Mouse (Mus musculus) right cerebral cortex, postnatal 25 days (tissue): ENCODE results near the gene Igfn1.
A peak's percentile ranks its signal among the peaks of the same experiment; 100 is the strongest.

Source experiments
- DNase-seq: peaks from one replicate; pipeline ENCODE4 v3.0.0; 2022

Igfn1 gene

GRCm38 (mm10) chr1:136007211-136008158, 1.3 kb upstream of the Igfn1 start, which contains the start of gene Tmem9:
Gene Tmem9 (plus strand): TSS chr1:136008150.
- DNase-seq = no peak

GRCm38 (mm10) chr1:136001438-136001837, 4.7 kb downstream of the Igfn1 start:
- DNase-seq = no peak

- DNase-seq = no peak
Observed at GRCm38 (mm10) chr1:135999720-136000287, 6.3 kb downstream of the Igfn1 start.

GRCm38 (mm10) chr1:135997537-135997936, 8.6 kb downstream of the Igfn1 start:
- DNase-seq = no peak

GRCm38 (mm10) chr1:135993470-135993869, 12.7 kb downstream of the Igfn1 start:
- DNase-seq = no peak

- no peak for DNase-seq
Observed at GRCm38 (mm10) chr1:135989876-135990275, 16.3 kb downstream of the Igfn1 start.

GRCm38 (mm10) chr1:135984105-135984504, 22.0 kb downstream of the Igfn1 start:
- no peak for DNase-seq

GRCm38 (mm10) chr1:135972576-135972975, 33.6 kb downstream of the Igfn1 start:
- DNase-seq = no peak

GRCm38 (mm10) chr1:135970486-135970885, 35.7 kb downstream of the Igfn1 start:
- no peak for DNase-seq

- DNase-seq = no peak
Observed at GRCm38 (mm10) chr1:135967739-135968138, 38.4 kb downstream of the Igfn1 start.

- no peak for DNase-seq
Observed at GRCm38 (mm10) chr1:135964561-135964960, 41.6 kb downstream of the Igfn1 start.

GRCm38 (mm10) chr1:135963177-135963576, 43.0 kb downstream of the Igfn1 start:
- DNase-seq = no peak

- DNase-seq = no peak
Observed at GRCm38 (mm10) chr1:135958483-135958882, 47.7 kb downstream of the Igfn1 start.

GRCm38 (mm10) chr1:135948871-135949270, 57.3 kb downstream of the Igfn1 start:
- DNase-seq = no peak

- peak; percentile 28 for DNase-seq
Observed at GRCm38 (mm10) chr1:135946247-135946646, 59.9 kb downstream of the Igfn1 start.

GRCm38 (mm10) chr1:135945711-135946110, 60.4 kb downstream of the Igfn1 start:
- DNase-seq = peak; percentile 39

- DNase-seq = peak; percentile 79
Observed at GRCm38 (mm10) chr1:135944526-135945259, 61.4 kb downstream of the Igfn1 start.

- DNase-seq = no peak
Observed at GRCm38 (mm10) chr1:135943713-135944112, 62.4 kb downstream of the Igfn1 start.

GRCm38 (mm10) chr1:135942116-135942515, 64.0 kb downstream of the Igfn1 start:
- no peak for DNase-seq

- DNase-seq = no peak
Observed at GRCm38 (mm10) chr1:135941259-135942006, 64.7 kb downstream of the Igfn1 start.

- DNase-seq = no peak
Observed at GRCm38 (mm10) chr1:135936091-135936490, 70.1 kb downstream of the Igfn1 start.

- DNase-seq = no peak
Observed at GRCm38 (mm10) chr1:135933704-135934293, 72.3 kb downstream of the Igfn1 start.
